Mouse (Mus musculus) heart, embryonic 10.5 days (tissue): ENCODE results near the gene Myod1. TPM values are rescaled to one million over a fixed set of nuclear protein-coding genes. Genes with fewer than 3 reads are reported as not detected.
A peak's percentile ranks its signal among the peaks of the same experiment; 100 is the strongest.

Experiments
- DNase-seq: peaks from one replicate; pipeline ENCODE4 v3.0.0-alpha.2; 2017; ENCODE audit warnings: low spot score
- H3K27ac ChIP-seq: fragments of 300-500 bp; sonication (generic); 2 replicates; pipeline ENCODE4 v1.5.1; 2016; ENCODE audit warnings: mild to moderate bottlenecking
- H3K27me3 ChIP-seq: fragments of 300-500 bp; sonication (generic); 2 replicates; pipeline ENCODE4 v1.6.1; 2016; ENCODE audit warnings: mild to moderate bottlenecking; ENCODE audit not compliant: poor library complexity, insufficient read depth, severe bottlenecking
- H3K36me3 ChIP-seq: fragments of 300-500 bp; sonication (generic); 2 replicates; pipeline ENCODE4 v1.6.1; 2016; ENCODE audit warnings: mild to moderate bottlenecking, moderate library complexity
- H3K4me1 ChIP-seq: fragments of 300-500 bp; sonication (generic); 2 replicates; pipeline ENCODE4 v1.6.1; 2016; ENCODE audit warnings: mild to moderate bottlenecking
- H3K4me3 ChIP-seq: fragments of 300-500 bp; sonication (generic); 2 replicates; pipeline ENCODE4 v1.5.1; 2016; ENCODE audit warnings: mild to moderate bottlenecking, moderate library complexity
- H3K9me3 ChIP-seq: fragments of 300-500 bp; sonication (generic); 2 replicates; pipeline ENCODE4 v1.6.1; 2016; ENCODE audit warnings: mild to moderate bottlenecking, moderate library complexity
- WGBS: fragments of 180-500 bp; shearing (Covaris S2); methylation state at CpG from one replicate; pipeline ENCODE4 v1.1.7; 2016; 5-methylcytosine and 5-hydroxymethylcytosine counted together
- polyA plus RNA-seq: library from polyadenylated mRNA; unstranded; fragments of >200 nt; fragmentation: Nextera tagmentation; extraction: Ambion mirVana; gene quantifications from 2 replicates; pipeline ENCODE4 v1.2.1, GENCODE M21; 2016

Myod1 gene
- polyA plus RNA-seq, result 0.17 and 0.85 TPM in 2 replicates

DNA sequence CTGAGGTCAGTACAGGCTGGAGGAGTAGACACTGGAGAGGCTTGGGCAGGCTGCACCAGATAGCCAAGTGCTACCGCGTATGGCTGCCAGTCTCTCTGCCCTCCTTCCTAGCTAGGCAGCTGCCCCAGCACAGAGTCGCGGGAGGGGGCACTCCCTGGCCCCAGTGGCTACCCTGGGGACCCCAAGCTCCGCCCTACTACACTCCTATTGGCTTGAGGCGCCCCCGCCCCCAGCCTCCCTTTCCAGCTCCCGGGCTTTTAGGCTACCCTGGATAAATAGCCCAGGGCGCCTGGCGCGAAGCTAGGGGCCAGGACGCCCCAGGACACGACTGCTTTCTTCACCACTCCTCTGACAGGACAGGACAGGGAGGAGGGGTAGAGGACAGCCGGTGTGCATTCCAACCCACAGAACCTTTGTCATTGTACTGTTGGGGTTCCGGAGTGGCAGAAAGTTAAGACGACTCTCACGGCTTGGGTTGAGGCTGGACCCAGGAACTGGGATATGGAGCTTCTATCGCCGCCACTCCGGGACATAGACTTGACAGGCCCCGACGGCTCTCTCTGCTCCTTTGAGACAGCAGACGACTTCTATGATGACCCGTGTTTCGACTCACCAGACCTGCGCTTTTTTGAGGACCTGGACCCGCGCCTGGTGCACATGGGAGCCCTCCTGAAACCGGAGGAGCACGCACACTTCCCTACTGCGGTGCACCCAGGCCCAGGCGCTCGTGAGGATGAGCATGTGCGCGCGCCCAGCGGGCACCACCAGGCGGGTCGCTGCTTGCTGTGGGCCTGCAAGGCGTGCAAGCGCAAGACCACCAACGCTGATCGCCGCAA is at the start of gene Myod1:
Gene Myod1 (plus strand): TSS at position 303 of the 836 bp plus-strand sequence.
- H3K4me1 ChIP-seq, result peaks cover 20% of the 10 kb centered on the region
- 6% methylated on average over 44 of the region's 44 CpGs for WGBS
- H3K27me3 ChIP-seq, result peaks cover 98% of the 10 kb centered on the region
- H3K9me3 ChIP-seq, result no peaks in the 10 kb centered on the region
- peak within 1 kb of the TSS; percentile 44 for H3K4me3 ChIP-seq
- DNase-seq, result no peak
- no peaks in the 10 kb centered on the region for H3K36me3 ChIP-seq
- H3K27ac ChIP-seq, result no peak within 1 kb of the TSS

DNA sequence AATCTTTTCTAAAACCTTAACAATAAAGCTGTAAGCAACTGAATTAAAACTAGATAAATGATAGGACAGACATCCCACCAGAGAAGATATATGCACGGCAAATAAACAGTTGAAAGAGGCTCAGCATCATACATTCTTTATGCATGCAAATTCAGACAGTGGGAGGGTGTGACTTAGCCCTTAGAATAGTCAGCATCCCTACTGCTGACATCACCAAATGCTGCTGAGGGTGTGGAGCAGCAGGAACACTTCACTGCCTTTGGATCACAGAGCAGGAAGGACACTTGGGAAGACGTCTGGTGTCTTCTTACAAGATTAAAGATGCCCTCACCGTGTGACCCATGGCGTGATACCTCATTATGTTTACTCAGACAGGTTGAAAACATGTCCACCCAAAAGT is 48.4 kb upstream of the Myod1 start:
- Histone ChIP-seq H3K4me1 (no peaks in the 10 kb centered on the region), H3K36me3 (no peaks in the 10 kb centered on the region), H3K9me3 (no peaks in the 10 kb centered on the region), H3K4me3 (no peak overlapping the region), H3K27ac (no peak overlapping the region), H3K27me3 (0 out of 2 replicates have a peak, but pooled peaks cover 6% of the 10 kb centered on the region)
- WGBS, result 51% methylated on average over 4 of the region's 4 CpGs
- DNase-seq, result no peak

DNA sequence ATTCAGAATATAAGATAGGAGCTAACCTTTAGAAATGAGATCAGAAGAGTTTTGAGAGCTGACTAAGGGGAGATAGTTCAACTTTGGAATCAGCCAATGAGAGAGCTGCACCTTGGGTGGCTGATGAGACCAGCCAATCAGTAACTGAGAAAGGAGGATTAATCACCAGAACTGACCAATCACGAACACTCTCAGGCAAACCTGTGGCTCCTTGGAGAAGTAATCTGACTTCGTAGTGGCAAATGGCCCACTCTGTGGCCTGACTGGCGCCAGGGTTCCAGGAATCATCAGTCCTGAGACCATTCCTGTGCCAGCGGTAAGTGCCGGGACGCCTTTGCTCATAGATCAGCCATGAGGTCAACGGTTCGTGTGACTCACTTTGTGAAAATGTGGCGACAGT is 38.9 kb upstream of the Myod1 start:
- Histone ChIP-seq H3K9me3 (no peaks in the 10 kb centered on the region), H3K4me3 (no peak overlapping the region), H3K27me3 (0 out of 2 replicates have a peak, but pooled peaks cover 11% of the 10 kb centered on the region), H3K27ac (no peak overlapping the region), H3K4me1 (no peaks in the 10 kb centered on the region), H3K36me3 (no peaks in the 10 kb centered on the region)
- 86% methylated on average over 9 of the region's 9 CpGs for WGBS
- no peak for DNase-seq

DNA sequence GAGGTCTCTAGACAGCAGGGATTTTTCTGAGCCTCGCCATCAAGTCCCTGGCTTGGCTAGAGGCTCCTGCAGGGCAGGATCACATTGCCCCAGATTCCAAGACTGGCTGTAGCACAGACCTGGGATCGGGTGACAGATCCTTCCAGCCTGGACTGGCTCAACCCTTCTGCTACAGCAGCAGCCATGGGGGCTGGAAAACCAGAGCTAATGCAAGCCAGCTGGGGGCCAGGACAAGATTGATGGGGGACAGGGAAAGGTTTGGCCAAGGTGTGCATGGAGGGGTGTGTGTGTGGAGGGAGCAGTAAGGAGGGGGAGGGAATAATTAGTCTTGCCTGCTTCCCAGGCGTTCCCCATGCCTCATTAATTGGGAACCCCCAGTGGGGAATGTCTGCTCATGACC is 36.5 kb upstream of the Myod1 start:
- Histone ChIP-seq H3K27ac (no peak overlapping the region), H3K9me3 (no peaks in the 10 kb centered on the region), H3K36me3 (no peaks in the 10 kb centered on the region), H3K4me3 (no peak overlapping the region), H3K27me3 (0 out of 2 replicates have a peak, but pooled peaks cover 6% of the 10 kb centered on the region), H3K4me1 (no peaks in the 10 kb centered on the region)
- DNase-seq, result no peak
- 45% methylated on average over 3 of the region's 3 CpGs for WGBS

DNA sequence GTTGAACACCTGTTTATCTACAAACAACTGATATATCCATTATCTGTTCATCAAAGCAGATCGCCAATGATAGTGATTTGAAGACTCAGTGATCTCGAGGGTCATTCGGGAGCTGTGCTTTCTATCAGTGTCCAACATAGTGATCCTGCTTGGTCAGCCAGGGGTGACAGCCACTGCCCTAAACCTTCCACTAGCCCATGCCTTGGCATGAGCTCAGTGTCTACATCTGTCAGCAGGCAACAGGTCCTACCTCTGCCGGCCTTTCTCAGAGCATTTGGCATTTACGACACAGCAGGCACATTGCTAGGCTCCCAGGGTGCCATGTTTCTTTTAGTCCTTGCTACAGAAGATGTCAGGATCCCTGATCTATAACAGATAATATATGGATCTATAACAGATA is 36.0 kb upstream of the Myod1 start:
- 77% methylated on average over 5 of the region's 5 CpGs for WGBS
- H3K27ac ChIP-seq, result no peak overlapping the region
- H3K4me1 ChIP-seq, result no peaks in the 10 kb centered on the region
- H3K4me3 ChIP-seq, result no peak overlapping the region
- no peaks in the 10 kb centered on the region for H3K36me3 ChIP-seq
- H3K27me3 ChIP-seq, result 0 out of 2 replicates have a peak, but pooled peaks cover 6% of the 10 kb centered on the region
- no peaks in the 10 kb centered on the region for H3K9me3 ChIP-seq
- DNase-seq, result no peak

DNA sequence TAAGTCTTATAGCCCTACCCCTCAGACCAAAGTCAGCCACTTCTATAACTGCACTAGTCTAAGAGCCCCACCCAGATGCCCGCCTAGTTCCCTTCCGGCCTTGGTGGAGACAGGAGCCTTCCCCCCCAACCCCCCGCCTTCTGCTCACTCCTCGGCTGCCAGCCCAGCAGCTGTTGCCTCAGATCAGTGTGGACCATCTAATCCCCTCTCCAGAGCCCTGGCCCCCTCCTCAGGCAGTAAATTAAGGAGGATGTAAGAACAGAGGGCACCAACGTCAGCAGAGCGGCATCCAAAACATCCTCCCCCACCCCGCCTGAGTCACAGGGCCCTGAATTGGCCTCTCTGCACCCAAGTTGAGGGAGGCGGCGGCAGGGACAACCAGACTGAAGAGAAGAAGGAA is 34.8 kb upstream of the Myod1 start:
- peaks cover 8% of the 10 kb centered on the region for H3K27me3 ChIP-seq
- WGBS, result 77% methylated on average over 9 of the region's 9 CpGs
- no peak overlapping the region for H3K4me3 ChIP-seq
- H3K4me1 ChIP-seq, result no peaks in the 10 kb centered on the region
- no peaks in the 10 kb centered on the region for H3K9me3 ChIP-seq
- H3K27ac ChIP-seq, result no peak overlapping the region
- no peaks in the 10 kb centered on the region for H3K36me3 ChIP-seq
- no peak for DNase-seq

DNA sequence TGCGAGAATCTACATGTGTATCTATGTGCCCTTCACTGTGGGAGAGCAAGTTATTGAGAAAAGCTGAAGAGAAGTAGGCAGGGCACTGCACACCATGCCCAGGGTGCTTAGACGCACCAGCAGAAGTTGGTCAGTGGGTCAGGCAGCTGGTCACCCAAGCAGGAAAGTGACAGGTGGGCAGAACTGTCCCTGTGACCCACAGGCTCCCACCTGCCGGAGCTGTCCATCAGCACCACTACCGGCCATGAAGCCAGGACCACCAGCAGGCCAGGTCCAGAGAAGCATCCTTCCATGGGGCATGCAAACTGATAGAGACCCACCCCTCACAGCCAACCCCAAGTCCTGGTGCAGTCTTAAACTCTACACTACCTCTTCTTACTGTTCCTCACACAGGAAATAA is 28.6 kb upstream of the Myod1 start:
- DNase-seq, result no peak
- no peaks in the 10 kb centered on the region for H3K36me3 ChIP-seq
- H3K9me3 ChIP-seq, result no peaks in the 10 kb centered on the region
- no peak overlapping the region for H3K4me3 ChIP-seq
- H3K27me3 ChIP-seq, result peaks cover 63% of the 10 kb centered on the region
- H3K27ac ChIP-seq, result no peak overlapping the region
- 49% methylated on average over 4 of the region's 4 CpGs for WGBS
- H3K4me1 ChIP-seq, result peaks cover 5% of the 10 kb centered on the region; the same call in 1 of the 2 replicates

DNA sequence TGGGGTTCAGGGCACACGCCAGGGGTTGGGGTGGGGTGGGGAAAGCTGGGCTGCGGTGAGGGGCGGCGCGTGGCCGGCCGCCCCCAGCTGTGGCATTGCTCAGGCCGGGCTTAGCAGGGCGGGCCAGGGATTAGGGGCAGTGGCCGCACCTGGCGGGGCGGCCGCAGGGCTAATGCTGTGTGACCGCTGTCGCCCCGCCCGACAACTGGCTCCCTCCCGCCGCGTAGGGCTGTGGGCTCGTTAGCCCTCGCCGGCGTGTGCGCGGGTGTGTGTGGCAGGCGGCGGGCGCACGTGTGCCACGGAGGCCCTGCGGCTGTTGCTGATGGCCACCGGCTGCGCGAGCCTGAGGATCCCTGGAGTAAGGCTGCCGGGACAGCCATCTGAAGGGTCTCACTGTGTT is 27.5 kb upstream of the Myod1 start:
- H3K27ac ChIP-seq, result no peak overlapping the region
- no peak for DNase-seq
- H3K4me3 ChIP-seq, result no peak overlapping the region
- H3K4me1 ChIP-seq, result peaks cover 5% of the 10 kb centered on the region; the same call in 1 of the 2 replicates
- WGBS, result 6% methylated on average over 36 of the region's 36 CpGs
- H3K9me3 ChIP-seq, result no peaks in the 10 kb centered on the region
- peaks cover 72% of the 10 kb centered on the region for H3K27me3 ChIP-seq
- H3K36me3 ChIP-seq, result no peaks in the 10 kb centered on the region

DNA sequence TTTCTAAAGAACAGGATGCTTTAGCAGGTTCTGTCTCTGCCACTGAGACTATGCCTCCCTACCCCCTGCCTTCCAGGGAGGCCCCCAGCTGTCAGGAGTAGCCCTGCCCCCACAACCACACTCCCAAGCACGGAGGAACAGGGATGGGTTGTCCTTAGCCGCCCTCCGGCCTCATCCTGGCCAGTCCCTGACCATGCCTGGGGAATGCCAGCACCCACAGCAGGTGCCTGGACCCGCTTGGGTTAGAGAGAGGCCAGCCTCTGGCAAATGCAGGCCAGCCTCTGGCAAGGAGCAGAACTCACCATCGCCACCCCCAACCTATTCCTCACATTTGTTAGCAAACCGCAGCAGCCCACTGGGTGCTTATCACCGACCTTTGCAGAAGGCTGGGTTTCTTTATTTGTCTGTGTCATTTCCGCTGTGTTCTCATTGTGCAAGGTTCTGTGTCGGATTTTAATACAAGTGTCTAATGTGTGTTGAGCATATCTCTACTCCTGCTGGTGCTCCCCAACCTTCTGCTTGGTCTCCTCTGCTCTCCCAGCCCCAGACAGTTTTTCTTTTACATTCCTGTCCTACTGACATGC is 26.1 kb upstream of the Myod1 start:
- WGBS, result 49% methylated on average over 9 of the region's 9 CpGs

DNA sequence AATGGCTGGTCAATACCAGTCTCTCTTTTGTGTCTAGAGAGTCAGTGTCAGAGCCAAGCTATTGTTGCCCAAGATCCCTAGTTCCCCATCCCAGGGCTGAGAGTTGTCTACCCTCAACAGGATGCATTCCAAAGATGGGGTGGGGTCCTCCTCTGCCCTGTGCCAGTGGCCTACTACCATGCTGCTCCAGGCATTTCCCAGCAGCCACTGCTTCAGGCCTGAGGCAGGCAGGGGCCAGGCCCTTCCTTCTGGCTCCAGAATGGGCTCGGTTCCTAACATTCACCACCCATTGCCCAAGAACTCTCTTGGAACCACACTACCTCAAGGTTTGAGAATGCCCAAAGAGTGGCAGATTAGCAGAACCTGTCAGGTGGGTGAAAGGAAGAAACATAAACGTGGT is 23.5 kb upstream of the Myod1 start:
- H3K36me3 ChIP-seq, result no peaks in the 10 kb centered on the region
- no peak for DNase-seq
- no peak overlapping the region for H3K27ac ChIP-seq
- no peaks in the 10 kb centered on the region for H3K9me3 ChIP-seq
- H3K4me3 ChIP-seq, result no peak overlapping the region
- WGBS, result 75% methylated on average over 2 of the region's 2 CpGs
- H3K27me3 ChIP-seq, result peaks cover 57% of the 10 kb centered on the region
- H3K4me1 ChIP-seq, result peaks cover 5% of the 10 kb centered on the region; the same call in 1 of the 2 replicates

More for the DNA sequence above, 26.1 kb upstream of the Myod1 start:
- Histone ChIP-seq H3K27me3 (peaks cover 72% of the 10 kb centered on the region), H3K27ac (no peak overlapping the region), H3K9me3 (no peaks in the 10 kb centered on the region), H3K4me1 (peaks cover 5% of the 10 kb centered on the region; the same call in 1 of the 2 replicates), H3K4me3 (no peak overlapping the region), H3K36me3 (no peaks in the 10 kb centered on the region)
- no peak for DNase-seq

DNA sequence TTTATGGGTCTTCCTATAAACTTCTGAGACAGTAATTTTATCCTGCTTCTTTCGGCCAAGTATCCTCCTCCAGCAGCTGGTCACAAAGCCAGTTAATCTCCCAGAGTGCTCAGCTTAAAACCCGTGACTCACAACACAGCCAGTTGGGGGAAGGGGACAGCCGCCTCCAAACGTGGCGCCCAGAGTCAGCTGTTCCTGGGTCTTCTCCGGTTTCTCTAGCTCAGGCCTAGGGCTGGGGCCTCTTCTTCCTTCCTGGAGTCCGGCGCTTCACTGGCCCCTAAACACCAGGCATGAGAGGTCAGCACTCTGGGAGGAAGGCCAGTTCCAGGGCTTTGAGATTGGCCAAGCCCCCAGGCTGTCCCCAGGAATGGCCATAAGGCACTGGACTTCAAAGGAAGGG is 23.1 kb upstream of the Myod1 start:
- Histone ChIP-seq H3K4me1 (peaks cover 5% of the 10 kb centered on the region; the same call in 1 of the 2 replicates), H3K9me3 (no peaks in the 10 kb centered on the region), H3K27ac (no peak overlapping the region), H3K36me3 (no peaks in the 10 kb centered on the region), H3K27me3 (peaks cover 52% of the 10 kb centered on the region), H3K4me3 (no peak overlapping the region)
- no peak for DNase-seq
- WGBS, result 54% methylated on average over 8 of the region's 8 CpGs

DNA sequence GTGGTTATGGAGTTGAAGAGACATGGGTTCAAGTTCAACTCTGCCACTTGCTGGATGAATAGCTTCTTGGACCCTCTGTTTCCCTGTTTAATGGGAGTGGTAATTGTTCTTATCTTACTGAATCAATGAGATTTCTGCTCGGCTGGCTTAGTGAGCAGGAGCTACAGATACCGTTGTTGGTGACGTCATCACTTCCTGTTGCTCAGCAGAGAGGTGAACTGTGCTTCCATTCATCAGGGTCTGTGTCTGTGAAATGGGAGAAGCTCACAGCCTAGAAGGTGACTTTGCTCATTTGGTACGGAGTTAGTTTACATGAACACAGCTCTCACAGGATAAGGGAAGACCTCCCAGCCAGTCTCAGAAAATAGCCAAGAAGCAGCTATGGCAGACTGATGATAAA is 22.4 kb upstream of the Myod1 start:
- H3K9me3 ChIP-seq, result no peaks in the 10 kb centered on the region
- no peak overlapping the region for H3K4me3 ChIP-seq
- H3K4me1 ChIP-seq, result peaks cover 2% of the 10 kb centered on the region; the same call in 1 of the 2 replicates
- H3K36me3 ChIP-seq, result no peaks in the 10 kb centered on the region
- no peak for DNase-seq
- H3K27me3 ChIP-seq, result peaks cover 45% of the 10 kb centered on the region
- H3K27ac ChIP-seq, result no peak overlapping the region
- 48% methylated on average over 4 of the region's 4 CpGs for WGBS

DNA sequence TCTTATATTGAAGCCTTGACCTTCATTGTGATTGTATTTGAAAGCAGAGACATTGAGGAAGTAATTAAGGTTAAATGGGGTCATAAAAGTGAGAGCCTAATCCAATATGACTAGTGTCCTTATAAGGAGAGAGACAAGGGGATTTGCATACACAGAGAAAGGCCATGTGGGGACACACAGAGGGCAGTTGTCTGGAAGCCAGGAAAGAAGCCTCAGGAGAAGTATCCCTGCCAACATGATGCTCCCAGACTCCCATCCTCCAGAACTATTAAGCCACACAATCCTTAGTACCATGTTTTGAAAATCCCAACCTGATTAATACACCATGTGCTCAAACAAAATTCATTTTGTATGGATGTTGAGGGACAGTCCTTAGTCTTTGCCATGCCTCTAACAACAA is 14.5 kb upstream of the Myod1 start:
- no peaks in the 10 kb centered on the region for H3K36me3 ChIP-seq
- no peaks in the 10 kb centered on the region for H3K9me3 ChIP-seq
- no peak overlapping the region for H3K4me3 ChIP-seq
- no peak for DNase-seq
- peaks cover 48% of the 10 kb centered on the region for H3K27me3 ChIP-seq
- no peak overlapping the region for H3K27ac ChIP-seq
- peaks cover 3% of the 10 kb centered on the region; the same call in 1 of the 2 replicates for H3K4me1 ChIP-seq
